Mouse (Mus musculus) effector memory CD4-positive, alpha-beta T cell, adult 5 months (primary cell): ENCODE measurements around the gene Pea15a. TPM values are rescaled to one million over a fixed set of nuclear protein-coding genes. Genes with fewer than 3 reads are reported as not detected.

Experiments
- polyA plus RNA-seq: library from polyadenylated mRNA; unstranded; fragments of 100-300 nt; shearing (Covaris generic); gene quantifications from one replicate; pipeline ENCODE4 v1.2.1, GENCODE M21; 2017

Gene Pea15a
- polyA plus RNA-seq = 80.7 TPM

DNA sequence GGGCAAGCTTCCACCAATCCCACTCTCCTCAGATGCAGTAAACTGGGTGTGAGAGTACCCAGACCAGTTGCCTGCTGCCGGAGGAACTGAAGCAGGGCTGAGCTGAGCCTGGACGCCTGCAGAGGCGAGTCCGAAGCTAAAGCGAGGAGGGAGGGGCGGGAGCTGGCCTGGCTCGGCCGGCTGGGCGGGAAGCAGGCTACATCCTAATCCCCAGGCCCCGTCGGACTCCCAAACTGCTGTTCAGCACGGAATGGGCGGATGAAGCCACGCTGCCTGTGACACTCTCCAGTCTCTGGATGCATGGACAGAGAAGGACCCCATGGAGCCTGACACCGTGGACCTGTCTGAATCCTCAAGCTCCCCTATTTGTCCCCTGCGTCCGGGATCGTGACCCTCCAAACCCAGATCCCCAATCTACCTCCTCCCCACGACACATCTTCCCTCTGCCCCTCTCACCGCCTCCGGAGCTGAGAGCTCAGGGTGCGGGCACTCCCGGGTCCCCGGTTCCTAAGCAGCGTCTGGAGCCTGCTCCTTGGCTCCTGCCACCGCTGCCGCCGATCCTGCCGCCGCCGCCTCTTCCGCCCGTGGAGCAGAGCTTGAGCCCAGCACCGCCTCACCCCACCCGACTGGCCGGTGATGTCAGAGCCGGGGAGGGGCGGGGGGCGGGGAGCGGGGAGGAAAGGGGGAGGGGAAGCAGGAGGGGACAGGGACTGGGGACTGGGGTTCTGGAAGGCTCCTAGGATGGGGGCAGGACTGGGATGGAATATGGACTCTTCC is at the start of gene Pea15a:
Gene Pea15a, minus strand, starts transcription at position 664 of the 777 bp plus-strand sequence.

DNA sequence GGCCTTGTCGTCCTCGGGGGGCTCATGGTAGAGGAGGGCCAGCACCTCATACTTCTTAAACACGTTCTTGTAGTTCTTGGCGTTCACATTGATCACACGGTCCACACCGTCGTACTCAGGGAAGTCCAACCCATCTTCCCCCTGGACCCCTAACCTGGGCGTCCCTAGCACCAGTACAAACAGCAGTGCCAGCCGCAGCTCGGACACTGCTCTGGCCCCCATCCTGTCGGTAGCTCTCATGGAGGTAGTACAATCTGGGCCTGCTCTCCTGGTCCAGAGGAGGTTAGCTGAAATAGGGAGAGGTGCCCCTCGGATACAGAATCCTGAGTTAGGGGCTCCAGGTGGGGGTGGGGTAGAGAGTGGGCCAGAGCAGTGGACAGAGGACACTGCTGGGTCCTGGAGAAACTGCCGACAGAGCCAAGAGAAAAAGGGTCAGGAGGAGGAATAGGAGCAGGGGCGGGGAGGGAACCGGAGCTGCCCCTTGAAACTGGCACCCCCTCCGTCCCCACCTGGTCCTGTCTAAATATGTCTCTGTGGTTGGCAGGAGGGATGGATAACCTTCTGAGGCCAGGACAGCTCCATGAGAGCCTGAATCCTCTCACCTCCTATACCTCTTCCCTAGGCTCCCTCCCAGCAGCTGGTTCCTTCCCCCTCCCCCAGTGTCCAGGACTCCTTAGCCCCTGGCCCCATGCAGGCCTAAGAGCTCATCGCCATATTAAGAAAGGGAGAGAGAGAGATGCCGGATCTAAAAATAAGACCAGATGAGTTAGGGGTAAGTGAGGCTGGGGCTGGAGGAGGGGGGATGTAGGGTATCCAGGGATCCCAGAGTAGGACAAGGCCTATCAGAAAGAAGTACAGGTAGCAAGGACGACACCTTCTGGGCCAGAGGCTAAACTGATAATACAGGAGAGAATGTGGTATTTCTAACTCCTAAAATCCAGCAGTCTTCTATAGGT is 13.1 kb upstream of the Pea15a start, which contains the start of gene Casq1:
Gene Casq1, minus strand, starts transcription at position 418 of the 956 bp plus-strand sequence.

DNA sequence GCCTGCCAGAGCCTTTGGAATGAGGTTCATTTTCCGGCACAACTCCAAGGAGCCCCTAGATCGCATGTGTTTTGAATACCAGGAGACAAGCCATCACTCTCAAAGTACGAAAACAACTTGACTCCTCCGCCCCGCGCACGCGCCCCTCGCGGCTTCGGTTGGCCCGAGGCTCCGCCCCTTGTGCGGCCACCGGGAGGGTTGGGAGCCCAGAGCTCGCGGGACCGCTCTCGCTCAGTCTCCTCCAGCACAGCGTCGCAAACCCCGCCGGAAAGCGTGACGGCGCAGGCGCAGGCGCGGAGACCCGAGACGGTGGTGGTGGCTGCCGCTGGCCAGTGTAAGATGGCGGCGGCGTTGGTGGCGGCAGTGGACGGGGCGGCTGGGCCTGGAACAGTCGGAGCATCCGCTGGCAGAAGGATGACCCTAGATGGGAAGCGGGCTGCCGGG is 58.7 kb downstream of the Pea15a start, which contains the start of gene Dcaf8:
Gene Dcaf8, plus strand, starts transcription at position 250 of the 444 bp plus-strand sequence.

Other genes with a start within 250 kb of the Pea15a start
- gene Vangl2, start 178.4 kb downstream of the Pea15a start, polyA plus RNA-seq = 0.15 TPM
- not detected for gene Nhlh1, start 149.2 kb downstream of the Pea15a start, polyA plus RNA-seq
- gene Copa, start 124.3 kb downstream of the Pea15a start, polyA plus RNA-seq = 171 TPM
- 102 TPM for gene Ncstn, start 124.0 kb downstream of the Pea15a start, polyA plus RNA-seq
- gene Pex19, start 80.0 kb downstream of the Pea15a start, polyA plus RNA-seq = 40.3 TPM
- 107 TPM for gene Dcaf8, start 58.7 kb downstream of the Pea15a start, polyA plus RNA-seq
- gene Casq1, start 13.1 kb upstream of the Pea15a start, polyA plus RNA-seq = not detected
- not detected for gene Atp1a4, start 51.6 kb upstream of the Pea15a start, polyA plus RNA-seq
- 70.9 TPM for gene Igsf8, start 54.8 kb upstream of the Pea15a start, polyA plus RNA-seq
- 0.15 TPM for gene Atp1a2, start 91.3 kb upstream of the Pea15a start, polyA plus RNA-seq
- not detected for gene Kcnj9, start 122.5 kb upstream of the Pea15a start, polyA plus RNA-seq
- 0.11 TPM for gene Kcnj10, start 134.4 kb upstream of the Pea15a start, polyA plus RNA-seq
- gene Pigm, start 169.7 kb upstream of the Pea15a start, polyA plus RNA-seq = 8.9 TPM